Mouse (Mus musculus): Measurements from ENCODE around the gene Anxa9.

DNA sequence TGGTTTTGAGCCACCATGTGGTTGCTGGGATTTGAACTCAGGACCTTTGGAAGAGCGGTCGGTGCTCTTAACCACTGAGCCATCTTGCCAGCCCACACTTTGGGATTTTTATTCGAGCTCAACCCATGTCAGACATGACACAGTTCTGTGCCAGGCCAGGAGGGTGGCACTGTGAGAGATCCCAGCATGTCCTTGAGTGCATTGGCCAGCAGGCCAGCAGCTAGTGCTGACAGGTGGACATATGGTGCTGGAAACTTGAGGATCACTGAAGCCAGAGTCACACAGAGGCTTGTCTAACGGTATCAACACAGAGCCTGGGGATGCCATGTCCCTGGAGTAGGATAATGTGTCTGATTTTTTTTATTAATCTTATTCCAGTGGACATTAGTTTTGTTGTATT lies 17.6 kb downstream of the Anxa9 start:
- TF ChIP-seq POLR2A (IDR thresholded peaks at IDR 0.05; ENCODE audit: extremely low read depth, insufficient read depth, low read length) = no peak
- TF ChIP-seq CTCF (IDR thresholded peaks at IDR 0.05; ENCODE audit: extremely low read depth, insufficient read depth, low read length) = no peak

Measured in cortical plate, adult 2 months (tissue).